Mouse (Mus musculus): ENCODE results near the gene Cnpy3. TPM values are rescaled to one million over a fixed set of nuclear protein-coding genes. Genes with fewer than 3 reads are reported as not detected.
"Not testable (repeated sequence)": the region's sequence is repeated elsewhere in the genome, so short reads cannot be mapped to it uniquely, and the experiment has no call there.

The Cnpy3 gene
- polyA plus RNA-seq, 1 experiment from 2014 or later = 47.7 TPM

DNA sequence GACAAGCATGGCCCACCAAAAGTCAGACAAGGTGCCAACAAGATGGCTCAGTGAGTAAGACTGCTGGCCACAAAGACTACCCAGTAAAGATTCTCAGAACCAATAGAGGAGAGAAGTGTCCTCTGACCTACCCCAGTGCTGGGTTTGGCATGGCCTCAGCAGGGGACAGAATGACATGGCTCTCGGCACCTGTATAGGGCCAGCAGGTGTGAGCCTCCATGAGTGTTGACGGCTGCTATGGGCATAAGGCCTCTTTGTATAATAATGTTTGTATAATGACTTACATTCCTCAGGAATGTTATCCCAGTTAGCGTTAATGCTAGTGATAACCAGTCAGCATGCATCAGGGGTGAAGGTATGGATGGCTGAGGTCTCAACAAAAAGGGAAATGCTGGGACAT is 24.1 kb upstream of the Cnpy3 start:
- 72% methylated on average over 3 of the region's 3 CpGs for WGBS
- Histone ChIP-seq H3K9me3 (no peaks in the 10 kb centered on the region), H3K9ac (no peak overlapping the region), H3K4me1 (peaks cover 23% of the 10 kb centered on the region), H3K27ac (replicated peaks) (no peak overlapping the region), H3K36me3 (peaks cover 72% of the 10 kb centered on the region), H3K4me2 (no peak overlapping the region), H3K27me3 (replicated peaks) (no peaks in the 10 kb centered on the region), H3K4me3 (no peak overlapping the region)
- ATAC-seq (ENCODE audit: extremely low read depth, insufficient number of reproducible peaks, low FRiP score, low TSS enrichment) = no peak

DNA sequence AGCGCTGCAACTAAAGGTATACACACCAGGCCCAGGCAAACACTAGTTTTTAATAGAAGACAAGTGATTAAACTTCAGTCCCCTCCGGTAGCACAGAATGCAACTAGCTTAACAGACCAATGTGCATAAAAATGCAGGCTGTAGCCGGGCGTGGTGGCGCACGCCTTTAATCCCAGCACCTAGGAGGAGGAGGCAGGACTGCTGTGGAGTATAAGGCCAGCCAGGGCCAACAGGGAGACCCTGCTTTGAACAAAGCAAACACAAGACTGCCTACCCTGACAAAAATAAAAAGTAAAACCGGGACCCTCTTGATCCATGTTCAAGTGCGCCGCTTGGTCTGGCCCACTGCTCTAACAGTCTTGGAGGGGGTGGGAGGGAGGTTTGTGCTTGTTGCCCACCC is 23.1 kb upstream of the Cnpy3 start:
- Histone ChIP-seq H3K4me2 (no peak overlapping the region), H3K9me3 (no peaks in the 10 kb centered on the region), H3K9ac (no peak overlapping the region), H3K36me3 (peaks cover 62% of the 10 kb centered on the region), H3K4me1 (peaks cover 17% of the 10 kb centered on the region), H3K4me3 (no peak overlapping the region), H3K27ac (replicated peaks) (no peak overlapping the region), H3K27me3 (replicated peaks) (no peaks in the 10 kb centered on the region)
- WGBS = 92% methylated on average over 9 of the region's 9 CpGs
- ATAC-seq (ENCODE audit: extremely low read depth, insufficient number of reproducible peaks, low FRiP score, low TSS enrichment) = no peak

DNA sequence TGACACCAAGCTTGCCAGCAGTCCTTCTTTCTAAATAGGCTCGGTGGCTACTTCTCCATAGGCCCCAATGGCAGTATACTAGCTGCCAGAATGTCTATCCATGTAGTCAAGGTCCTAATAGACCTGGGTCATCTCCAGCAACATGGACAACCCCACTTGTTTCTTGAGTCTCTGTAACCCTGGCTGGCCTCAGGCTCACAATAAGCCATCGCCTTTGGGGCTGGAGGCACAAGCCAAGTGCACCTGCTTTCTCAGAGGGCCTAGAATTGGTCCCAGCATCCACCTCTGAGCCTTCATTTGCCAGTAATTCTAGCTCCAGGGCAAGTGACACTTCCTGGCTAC is 22.1 kb upstream of the Cnpy3 start:
- Histone ChIP-seq H3K4me2 (peak overlapping the region; percentile 90), H3K9me3 (no peaks in the 10 kb centered on the region), H3K4me1 (peaks cover 17% of the 10 kb centered on the region), H3K36me3 (peaks cover 52% of the 10 kb centered on the region), H3K27ac (replicated peaks) (no peak overlapping the region), H3K9ac (peak overlapping the region; percentile 95), H3K4me3 (peak overlapping the region; percentile 97; the same call in 1 of the 2 replicates), H3K27me3 (replicated peaks) (no peaks in the 10 kb centered on the region)
- 39% methylated on average over 2 of the region's 2 CpGs for WGBS
- ATAC-seq (ENCODE audit: extremely low read depth, insufficient number of reproducible peaks, low FRiP score, low TSS enrichment) = no peak

DNA sequence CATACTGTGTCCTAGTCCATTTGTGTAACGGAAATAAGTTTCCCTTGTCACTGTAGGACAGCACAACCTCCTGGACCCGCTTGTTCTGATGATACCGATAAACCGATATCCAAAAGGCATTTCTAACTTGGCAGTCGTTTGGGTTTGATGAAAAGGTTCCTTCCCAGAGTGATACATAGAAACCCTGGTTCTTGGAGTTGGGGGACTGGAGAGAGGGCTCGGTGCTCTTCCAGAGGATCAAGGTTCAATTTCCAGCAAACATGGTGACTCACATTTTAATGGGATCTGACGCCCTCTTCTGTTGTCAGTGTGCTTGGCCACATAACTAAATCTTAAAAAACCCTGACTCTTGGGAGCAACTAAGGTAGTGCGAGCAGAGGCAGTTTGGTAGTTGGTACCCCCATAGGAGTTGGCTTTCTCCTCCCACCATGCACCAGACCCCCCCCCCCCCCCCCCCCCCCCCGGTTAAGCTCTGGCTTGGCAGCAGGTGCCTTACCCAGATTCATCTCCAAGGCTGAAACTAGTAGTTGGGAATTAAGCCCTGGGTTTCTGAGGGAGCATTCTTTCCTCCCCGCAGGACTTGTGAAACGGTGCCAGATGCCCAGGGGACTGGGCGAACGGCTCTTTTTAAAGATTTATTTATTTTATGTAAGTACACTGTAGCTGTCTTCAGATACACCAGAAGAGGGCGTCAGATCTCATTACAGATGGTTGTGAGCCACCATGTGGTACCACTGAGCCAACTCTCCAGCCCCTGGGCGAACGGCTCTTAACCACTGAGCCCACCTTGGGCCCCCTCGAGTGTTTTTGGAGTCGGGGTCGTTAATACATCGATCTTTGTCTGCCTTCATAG is 21.5 kb upstream of the Cnpy3 start:
- no peak for ATAC-seq (ENCODE audit: extremely low read depth, insufficient number of reproducible peaks, low FRiP score, low TSS enrichment)
- H3K27ac ChIP-seq (replicated peaks) = peak overlapping the region; percentile 78
- no peaks in the 10 kb centered on the region for H3K9me3 ChIP-seq
- 10% methylated on average over 19 of the region's 20 CpGs for WGBS
- H3K36me3 ChIP-seq = peaks cover 46% of the 10 kb centered on the region
- peak overlapping the region; percentile 97 for H3K4me3 ChIP-seq
- no peaks in the 10 kb centered on the region for H3K27me3 ChIP-seq (replicated peaks)
- peak overlapping the region; percentile 95 for H3K9ac ChIP-seq
- peak overlapping the region; percentile 90 for H3K4me2 ChIP-seq
- peaks cover 17% of the 10 kb centered on the region for H3K4me1 ChIP-seq

DNA sequence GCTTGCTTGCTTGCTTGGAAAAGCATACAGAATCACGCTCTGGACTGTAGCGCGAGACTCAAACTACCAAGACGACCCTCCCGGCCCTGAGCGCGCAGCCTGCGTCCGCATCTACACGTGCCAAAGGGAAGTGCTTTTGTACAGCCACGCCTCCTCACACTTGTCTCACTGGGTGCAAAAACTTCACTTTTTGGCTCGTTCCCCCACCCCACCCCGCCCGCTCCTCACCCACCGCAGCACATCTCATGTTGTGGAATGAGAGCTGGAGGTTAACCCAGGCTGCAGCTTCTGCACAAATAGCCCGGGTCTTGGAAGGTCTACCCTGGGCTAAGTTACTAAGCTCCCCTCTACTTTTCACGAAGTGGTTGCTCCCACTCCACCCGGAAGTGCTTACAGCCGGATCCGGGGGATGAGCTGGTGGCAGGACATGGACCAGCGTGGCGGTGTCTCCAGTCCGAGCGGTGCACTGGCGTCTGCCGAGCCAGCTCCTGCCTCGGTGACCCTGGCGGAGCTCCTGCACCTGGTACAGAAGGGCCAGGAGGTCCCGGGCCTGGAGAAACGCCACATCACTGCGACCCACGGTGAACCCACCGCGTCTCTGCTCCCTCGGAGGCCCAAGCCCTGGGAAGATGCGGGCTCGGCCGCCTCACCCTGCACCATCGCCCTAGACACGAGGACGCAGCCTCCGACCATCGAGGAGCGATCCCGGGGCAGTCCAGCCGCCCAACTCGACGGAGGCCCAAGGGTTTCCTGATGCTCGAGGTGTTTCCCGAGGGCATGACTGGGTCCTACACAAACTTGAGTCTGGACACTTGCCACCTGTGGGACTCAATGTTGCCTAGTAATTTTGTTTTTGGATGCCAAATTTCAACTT is 20.6 kb upstream of the Cnpy3 start, which contains the start of gene 2310039H08Rik:
Gene 2310039H08Rik (plus strand): TSS at position 232 of the 874 bp plus-strand sequence.
- Histone ChIP-seq H3K9ac (peak within 1 kb of the TSS; percentile 95), H3K36me3 (peaks cover 37% of the 10 kb centered on the region), H3K27me3 (replicated peaks) (no peaks in the 10 kb centered on the region), H3K27ac (replicated peaks) (peak within 1 kb of the TSS; percentile 78), H3K4me3 (peak within 1 kb of the TSS; percentile 97), H3K4me2 (peak within 1 kb of the TSS; percentile 90), H3K4me1 (peaks cover 17% of the 10 kb centered on the region), H3K9me3 (no peaks in the 10 kb centered on the region)
- peak; percentile 73 for ATAC-seq (ENCODE audit: extremely low read depth, insufficient number of reproducible peaks, low FRiP score, low TSS enrichment)
- under 1% methylated on average over 50 of the region's 50 CpGs for WGBS

DNA sequence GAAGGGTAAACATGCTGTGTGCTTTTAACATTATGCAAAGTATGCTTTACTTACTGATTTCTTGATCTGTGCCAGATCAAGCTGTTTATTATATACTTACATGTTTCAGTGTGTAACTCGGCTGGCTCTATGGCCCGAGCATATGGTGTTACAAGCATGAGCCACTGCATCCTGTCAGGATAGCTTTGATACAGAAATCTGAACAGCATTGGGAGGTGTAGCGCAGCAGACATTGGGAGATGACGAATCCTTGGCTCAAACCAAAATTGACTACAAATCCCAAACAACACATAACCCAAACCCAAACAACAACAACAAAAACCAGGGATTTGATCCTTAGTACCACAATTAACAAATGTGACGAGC is 20.0 kb upstream of the Cnpy3 start:
- peak overlapping the region; percentile 95 for H3K9ac ChIP-seq
- 6% methylated on average over 5 of the region's 5 CpGs for WGBS
- H3K4me3 ChIP-seq = peak overlapping the region; percentile 97
- peaks cover 17% of the 10 kb centered on the region for H3K4me1 ChIP-seq
- H3K27ac ChIP-seq (replicated peaks) = peak overlapping the region; percentile 78
- H3K27me3 ChIP-seq (replicated peaks) = no peaks in the 10 kb centered on the region
- H3K36me3 ChIP-seq = peaks cover 31% of the 10 kb centered on the region
- peak overlapping the region; percentile 90 for H3K4me2 ChIP-seq
- no peak for ATAC-seq (ENCODE audit: extremely low read depth, insufficient number of reproducible peaks, low FRiP score, low TSS enrichment)
- no peaks in the 10 kb centered on the region for H3K9me3 ChIP-seq

DNA sequence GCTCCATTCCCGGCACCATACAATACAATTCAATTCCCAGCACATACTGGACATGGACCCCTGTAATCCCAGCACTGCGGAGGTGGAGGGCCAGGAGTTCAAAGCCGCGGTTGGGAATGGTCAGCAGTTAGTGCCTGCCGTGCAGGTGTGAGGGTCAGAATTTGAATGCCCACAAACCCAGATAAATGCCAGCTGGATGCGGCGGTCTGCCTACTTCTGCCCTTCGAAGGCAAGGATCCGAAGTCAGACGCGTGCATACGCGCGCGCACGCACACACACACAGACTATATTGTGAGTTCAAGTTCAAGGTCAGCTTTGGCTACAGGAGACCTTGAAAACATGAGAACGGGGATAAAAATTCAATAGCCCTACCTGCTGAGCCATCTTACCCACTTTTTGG is 19.6 kb upstream of the Cnpy3 start:
- H3K36me3 ChIP-seq = peaks cover 27% of the 10 kb centered on the region
- whole genome bisulfite sequencing = 56% methylated on average over 17 of the region's 17 CpGs
- peak overlapping the region; percentile 78; the same call in 1 of the 2 replicates for H3K27ac ChIP-seq (replicated peaks)
- no peaks in the 10 kb centered on the region for H3K9me3 ChIP-seq
- ATAC-seq (ENCODE audit: extremely low read depth, insufficient number of reproducible peaks, low FRiP score, low TSS enrichment) = no peak
- H3K9ac ChIP-seq = peak overlapping the region; percentile 95
- peak overlapping the region; percentile 97 for H3K4me3 ChIP-seq
- H3K4me1 ChIP-seq = peaks cover 17% of the 10 kb centered on the region
- peak overlapping the region; percentile 90 for H3K4me2 ChIP-seq
- H3K27me3 ChIP-seq (replicated peaks) = no peaks in the 10 kb centered on the region

DNA sequence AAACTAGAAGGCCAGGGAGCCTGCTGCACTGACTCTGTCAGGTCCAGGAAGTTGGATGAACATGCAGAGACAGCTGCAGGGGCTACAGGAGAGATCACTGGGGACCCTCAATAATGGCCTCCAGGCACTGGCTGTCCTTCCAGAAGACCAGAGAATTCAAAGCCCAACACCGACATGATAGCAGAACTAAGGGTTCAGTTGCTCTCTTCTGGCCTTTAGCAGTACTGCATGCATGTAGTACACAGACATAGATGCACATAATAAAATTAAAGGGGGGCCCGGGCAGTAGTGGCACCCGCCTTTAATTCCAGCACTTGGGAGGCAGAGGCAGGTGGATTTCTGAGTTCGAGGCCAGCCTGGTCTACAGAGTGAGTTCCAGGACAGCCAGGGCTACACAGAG is 19.0 kb upstream of the Cnpy3 start:
- WGBS = 88% methylated on average over 4 of the region's 4 CpGs
- H3K4me3 ChIP-seq = no peak overlapping the region
- ATAC-seq (ENCODE audit: extremely low read depth, insufficient number of reproducible peaks, low FRiP score, low TSS enrichment) = no peak

DNA sequence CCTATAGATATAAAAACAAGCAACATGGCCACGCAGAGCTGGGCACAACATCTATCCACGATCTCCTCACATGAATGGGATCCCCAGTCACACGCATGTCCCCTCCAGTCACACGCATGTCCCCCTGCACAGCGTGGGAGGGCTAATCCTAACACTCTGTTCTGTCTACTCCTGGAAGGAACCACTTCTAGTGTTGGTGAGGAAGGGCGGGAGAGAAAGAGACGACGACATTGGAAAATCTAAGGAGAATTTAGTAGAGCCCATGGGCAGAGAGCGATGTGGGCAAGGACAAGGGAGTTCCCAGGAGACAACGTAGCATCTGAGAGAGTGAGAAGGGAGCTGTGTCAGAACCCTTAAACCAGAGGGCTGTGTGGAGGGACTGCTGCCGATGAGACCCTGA is 18.5 kb upstream of the Cnpy3 start:
- Histone ChIP-seq H3K27ac (replicated peaks) (no peak overlapping the region), H3K4me2 (no peak overlapping the region), H3K4me3 (no peak overlapping the region), H3K9me3 (no peaks in the 10 kb centered on the region), H3K9ac (no peak overlapping the region), H3K4me1 (peaks cover 17% of the 10 kb centered on the region), H3K27me3 (replicated peaks) (no peaks in the 10 kb centered on the region), H3K36me3 (peaks cover 16% of the 10 kb centered on the region)
- no peak for ATAC-seq (ENCODE audit: extremely low read depth, insufficient number of reproducible peaks, low FRiP score, low TSS enrichment)
- 89% methylated on average over 11 of the region's 11 CpGs for WGBS

More for the DNA sequence above, 19.0 kb upstream of the Cnpy3 start:
- peaks cover 21% of the 10 kb centered on the region for H3K36me3 ChIP-seq
- no peak overlapping the region for H3K27ac ChIP-seq (replicated peaks)
- no peaks in the 10 kb centered on the region for H3K9me3 ChIP-seq
- H3K9ac ChIP-seq = no peak overlapping the region
- H3K4me1 ChIP-seq = peaks cover 17% of the 10 kb centered on the region
- no peaks in the 10 kb centered on the region for H3K27me3 ChIP-seq (replicated peaks)
- no peak overlapping the region for H3K4me2 ChIP-seq

DNA sequence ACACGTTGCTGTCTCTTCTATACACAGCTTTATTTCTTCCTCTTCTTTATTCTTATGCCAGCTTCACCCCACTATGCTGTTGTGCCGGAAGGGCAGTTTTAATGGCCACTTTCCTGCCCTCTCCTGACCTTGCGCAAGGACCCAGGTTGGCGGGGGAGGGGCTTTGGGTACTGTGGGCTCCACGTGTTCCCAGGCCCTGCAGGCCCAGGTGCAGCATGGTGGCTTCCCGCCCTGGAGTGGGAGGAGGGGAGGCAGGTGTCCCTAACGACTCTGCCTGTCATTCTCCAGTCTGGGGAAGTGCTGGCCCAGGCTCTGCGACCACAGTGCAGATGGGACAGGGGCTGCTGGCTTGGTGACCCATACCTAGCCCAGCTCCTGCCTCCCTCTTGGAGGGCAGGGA is 15.9 kb upstream of the Cnpy3 start:
- no peak for ATAC-seq (ENCODE audit: extremely low read depth, insufficient number of reproducible peaks, low FRiP score, low TSS enrichment)
- WGBS = 54% methylated on average over 8 of the region's 8 CpGs
- no peak overlapping the region for H3K9ac ChIP-seq

DNA sequence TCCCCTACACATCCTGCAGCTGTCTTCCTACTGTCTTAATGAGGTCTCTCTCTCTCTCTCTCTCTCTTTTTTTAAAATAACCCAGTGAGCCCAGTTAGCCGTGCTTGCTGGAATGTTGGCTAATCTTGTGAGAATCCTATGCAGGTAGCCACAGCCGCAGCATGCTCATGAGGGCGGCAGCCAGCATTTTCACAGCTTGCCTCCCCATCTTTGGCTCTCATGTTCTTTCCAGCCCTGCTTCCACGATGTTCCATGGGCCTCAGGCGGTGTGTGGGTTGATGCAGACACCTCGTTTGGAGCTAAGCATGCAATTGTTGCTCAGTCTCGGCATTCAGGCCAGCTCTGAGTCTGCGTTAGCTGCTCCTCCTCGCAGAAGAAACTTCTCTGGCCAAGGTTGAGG is 12.9 kb upstream of the Cnpy3 start:
- not testable (repeated sequence) for H3K9ac ChIP-seq; H3K27me3 ChIP-seq (replicated peaks); H3K4me3 ChIP-seq; H3K4me1 ChIP-seq; ATAC-seq (ENCODE audit: extremely low read depth, insufficient number of reproducible peaks, low FRiP score, low TSS enrichment); H3K4me2 ChIP-seq; H3K27ac ChIP-seq (replicated peaks); H3K9me3 ChIP-seq; H3K36me3 ChIP-seq
- 51% methylated on average over 9 of the region's 9 CpGs for WGBS

More for the DNA sequence above, 15.9 kb upstream of the Cnpy3 start:
- peaks cover 7% of the 10 kb centered on the region for H3K4me1 ChIP-seq
- no peaks in the 10 kb centered on the region for H3K9me3 ChIP-seq
- H3K27me3 ChIP-seq (replicated peaks) = no peaks in the 10 kb centered on the region
- H3K4me2 ChIP-seq = no peak overlapping the region
- no peaks in the 10 kb centered on the region for H3K36me3 ChIP-seq
- no peak overlapping the region for H3K4me3 ChIP-seq
- no peak overlapping the region for H3K27ac ChIP-seq (replicated peaks)
